Mouse (Mus musculus): ENCODE measurements around the gene Zcchc24. TPM values are rescaled to one million over a fixed set of nuclear protein-coding genes. Genes with fewer than 3 reads are reported as not detected.

Zcchc24 gene
- total RNA-seq, 1 experiment from 2014 or later: 32.5 TPM

DNA sequence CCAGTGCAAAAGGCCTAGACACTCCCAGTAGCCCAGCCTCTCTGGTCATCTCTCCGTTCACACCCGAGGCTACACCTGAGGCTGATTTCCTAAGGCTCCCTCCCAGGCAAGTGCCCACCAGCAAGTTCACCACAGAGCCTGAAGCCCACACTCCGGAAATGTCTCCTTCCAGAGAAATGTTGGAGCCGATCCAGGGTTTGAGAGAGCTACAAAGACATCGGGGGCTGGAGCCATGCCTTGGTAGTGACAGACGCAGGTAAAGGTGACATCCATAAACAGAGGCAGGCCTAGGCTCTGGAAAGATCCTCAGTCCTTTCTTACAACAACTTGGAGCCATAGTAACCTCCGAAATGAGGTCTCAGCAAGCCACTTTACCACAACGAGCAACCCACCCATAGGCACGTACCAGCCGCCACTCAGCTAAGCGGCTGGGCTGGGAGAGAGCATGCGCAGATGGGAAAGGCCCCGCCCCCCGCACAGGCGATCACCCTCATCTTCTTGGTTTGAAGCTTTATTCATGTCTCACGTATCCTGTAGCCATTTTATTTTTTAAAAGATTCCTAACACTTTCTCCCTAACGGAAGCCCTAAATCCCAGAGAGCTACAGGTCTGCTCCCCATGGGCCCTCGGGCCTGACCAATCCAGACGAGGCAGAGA, 103.4 kb downstream of the Zcchc24 start:
- DNase-seq: no peak

DNA sequence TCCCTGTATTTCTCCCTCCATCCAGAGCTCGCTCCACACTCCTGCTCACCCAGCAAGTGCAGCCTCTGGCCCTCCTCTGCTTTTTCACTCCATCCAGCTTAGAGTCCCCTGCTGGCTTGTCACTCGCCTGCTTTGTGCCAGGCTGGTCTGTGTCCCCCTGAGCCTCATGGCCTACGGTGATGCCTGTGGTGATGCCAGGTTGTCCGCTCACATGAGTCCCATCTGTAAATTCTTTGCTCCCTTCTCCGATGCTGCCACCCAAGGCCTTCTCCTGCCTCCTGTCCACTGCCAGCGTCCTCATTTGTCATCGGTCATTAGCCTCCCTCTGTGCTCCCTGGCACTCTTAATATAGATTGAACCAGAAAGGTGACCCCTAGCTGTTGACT, 104.5 kb downstream of the Zcchc24 start:
- no peak for DNase-seq

DNA sequence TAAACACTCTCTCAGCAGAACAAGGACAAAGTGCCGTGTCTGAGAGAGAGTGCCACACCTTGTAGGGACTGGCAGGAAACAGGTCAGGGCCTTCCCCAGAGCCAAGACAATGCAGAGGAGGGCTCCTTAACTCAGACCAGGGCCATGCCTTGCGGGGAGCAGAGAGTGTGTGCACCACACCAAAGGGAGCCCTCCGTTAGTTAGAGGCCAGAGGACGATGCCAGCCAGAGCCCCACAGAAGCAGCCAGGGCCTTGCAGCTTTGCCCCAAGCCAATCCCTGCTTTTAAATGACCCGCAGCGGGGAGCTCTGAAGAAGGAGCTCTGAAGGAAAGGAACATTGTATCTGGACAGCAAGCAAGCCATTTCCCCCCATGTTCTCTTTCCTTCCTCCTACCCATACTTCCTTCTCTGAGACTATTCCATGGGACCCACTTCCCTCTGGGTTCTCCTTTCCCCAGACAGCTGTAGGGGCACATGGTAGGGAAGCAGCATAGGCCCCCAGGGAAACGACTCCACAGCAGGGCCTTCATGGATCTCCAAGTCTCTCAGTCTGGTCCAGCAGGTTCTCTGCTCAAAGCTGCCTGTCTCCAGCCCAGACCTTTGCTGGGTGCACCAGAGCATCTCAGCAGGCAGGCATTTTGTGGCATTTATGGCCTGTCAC, 105.1 kb downstream of the Zcchc24 start:
- DNase-seq: no peak

Other genes starting within 250 kb of the Zcchc24 start
- 52.4 and 53.9 TPM in 2 replicates for gene Ppif, start 74.9 kb downstream of the Zcchc24 start, total RNA-seq (2021)
- gene Anxa11, start 73.1 kb upstream of the Zcchc24 start, total RNA-seq (2021): 51.1 and 59.2 TPM in 2 replicates
- 2.7 and 6.5 TPM in 2 replicates for gene Plac9a, start 134.1 kb upstream of the Zcchc24 start, total RNA-seq (2021)
- gene Tmem254a, start 158.6 kb upstream of the Zcchc24 start, total RNA-seq (2021): 3.9 and 5.7 TPM in 2 replicates
- gene Cphx1, start 169.3 kb upstream of the Zcchc24 start, total RNA-seq (2021): not detected in 2 replicates
- gene Duxbl1, start 209.5 kb upstream of the Zcchc24 start, total RNA-seq (2021): 0.26 and 0.38 TPM in 2 replicates

Measured in adrenal gland, postnatal 14 days (tissue).